ENCODE assay signal across 27 mouse cellular contexts in the genomic region with DNA sequence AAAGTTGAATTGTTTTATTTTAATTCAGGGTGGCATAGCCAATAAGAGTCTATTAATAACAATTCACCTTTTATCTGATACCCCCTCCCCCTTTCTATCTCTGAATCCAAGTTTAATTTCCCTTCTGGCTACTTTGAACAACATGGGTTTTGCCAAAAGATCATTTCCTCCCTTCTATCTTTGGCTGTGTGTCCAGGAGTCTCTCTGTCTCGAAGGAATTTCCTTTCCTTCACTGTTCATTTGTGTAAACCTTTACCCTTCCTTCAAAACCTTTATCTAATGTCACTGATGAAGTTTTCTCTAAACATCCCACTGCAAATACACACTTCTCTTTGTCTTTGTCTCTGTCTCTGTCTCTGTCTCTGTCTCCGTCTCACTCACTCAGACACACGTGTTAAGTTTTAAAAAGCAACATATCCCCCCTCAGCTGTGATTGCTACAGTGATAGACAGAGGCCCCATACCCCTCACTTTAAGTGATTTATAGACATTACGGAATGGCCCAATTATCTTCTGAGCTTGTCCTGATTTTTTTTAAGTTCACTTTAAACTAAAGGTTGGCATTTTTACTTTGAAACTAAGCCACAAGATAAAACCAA. TPM values are rescaled to one million over a fixed set of nuclear protein-coding genes. Genes with fewer than 3 reads are reported as not detected.
DNase-seq lines count a peak whose midpoint lies in the region; ATAC-seq and TF ChIP-seq lines count a peak whose summit lies in the region.
"Had no signal": no experiment of that assay in that cellular context is flagged by ENCODE, and none has a peak within 500 bp of the region (broad histone marks: within the 10 kb centered on the region; RNA-seq: fewer than 3 reads in every experiment).

No protein-coding gene starts in this region.

- no peaks in the 10 kb centered on the region for H3K27me3 ChIP-seq in heart, adult 2 months (ENCODE audit: control insufficient read depth, insufficient read depth, low read length)
- H3K27me3 ChIP-seq in lung, embryonic 16.5 days (ENCODE audit: control insufficient read depth, insufficient read depth, low read depth, low read length): no peaks in the 10 kb centered on the region
- no peaks in the 10 kb centered on the region for H3K27me3 ChIP-seq in hindbrain, embryonic 16.5 days (replicated peaks; ENCODE audit: control insufficient read depth, insufficient read depth, low read length)
- H3K27me3 ChIP-seq: embryonic facial prominence, embryonic 13.5 days; forebrain, embryonic 12.5 days; limb, embryonic 12.5 days; liver, embryonic 12.5 days had no signal

- peak overlapping the region; percentile 6; the same call in 1 of the 2 replicates for H3K4me3 ChIP-seq in heart, adult 2 months
- no peak overlapping the region for H3K4me3 ChIP-seq in lung, embryonic 16.5 days (ENCODE audit: low read length)
- H3K4me3 ChIP-seq in hindbrain, embryonic 16.5 days (ENCODE audit: low read length): no peak overlapping the region
- H3K4me3 ChIP-seq: embryonic facial prominence, embryonic 13.5 days; erythroblast, embryonic 14.5 days; forebrain, embryonic 12.5 days; hindbrain, embryonic 10.5 days; limb, embryonic 12.5 days; liver, embryonic 12.5 days had no signal

- no peak for TF ChIP-seq EP300 in heart, adult 2 months (IDR thresholded peaks at IDR 0.05; ENCODE audit: insufficient read depth, low read depth, low read length)

- H3K79me2 ChIP-seq in heart, adult 2 months (replicated peaks; ENCODE audit: control insufficient read depth, insufficient read depth, low read length): peaks cover 2% of the 10 kb centered on the region; the same call in 1 of the 2 replicates

- intact Hi-C loops in heart, adult 2 months (cut with DNase I): loop anchor here (10.0 kb wide), 2 partner anchors 263 to 367 kb away; partner anchors contain the start of genes Adamts1 and App

- peaks cover 15% of the 10 kb centered on the region for H3K4me1 ChIP-seq in heart, adult 2 months (ENCODE audit: control insufficient read depth, insufficient read depth, low read length)
- no peaks in the 10 kb centered on the region for H3K4me1 ChIP-seq in lung, embryonic 16.5 days (replicated peaks; ENCODE audit: control insufficient read depth, insufficient read depth, low read length)
- H3K4me1 ChIP-seq in hindbrain, embryonic 16.5 days (ENCODE audit: control insufficient read depth, insufficient read depth, low read depth, low read length): no peaks in the 10 kb centered on the region
- H3K4me1 ChIP-seq: forebrain, embryonic 12.5 days; hindbrain, embryonic 10.5 days; liver, embryonic 12.5 days had no signal

- peaks cover 35% of the 10 kb centered on the region for H3K36me3 ChIP-seq in heart, adult 2 months (ENCODE audit: control insufficient read depth, insufficient read depth, low read length)
- H3K36me3 ChIP-seq in lung, embryonic 16.5 days (ENCODE audit: control insufficient read depth, insufficient read depth, low read length): no peaks in the 10 kb centered on the region
- no peaks in the 10 kb centered on the region for H3K36me3 ChIP-seq in hindbrain, embryonic 16.5 days (ENCODE audit: control insufficient read depth, insufficient read depth, low read length)
- H3K36me3 ChIP-seq: embryonic facial prominence, embryonic 13.5 days; forebrain, embryonic 12.5 days; hindbrain, embryonic 10.5 days; limb, embryonic 12.5 days; liver, embryonic 12.5 days had no signal

- H3K9me3 ChIP-seq in lung, embryonic 16.5 days (ENCODE audit: control insufficient read depth, low read length): no peaks in the 10 kb centered on the region
- no peaks in the 10 kb centered on the region for H3K9me3 ChIP-seq in hindbrain, embryonic 16.5 days (ENCODE audit: control insufficient read depth, low read length)
- H3K9me3 ChIP-seq: embryonic facial prominence, embryonic 13.5 days; forebrain, embryonic 12.5 days; hindbrain, embryonic 10.5 days; limb, embryonic 12.5 days; liver, embryonic 12.5 days had no signal

- ATAC-seq in lung, embryonic 16.5 days (ENCODE audit: low read depth): peak; percentile 65
- ATAC-seq in hindbrain, embryonic 16.5 days: no peak
- ATAC-seq: CD4-positive, CD25-positive, alpha-beta regulatory T cell, adult 4 months; hindbrain, postnatal 0 days; intestine, embryonic 16.5 days; liver, embryonic 12.5 days had no signal

- no peak for DNase-seq in heart, adult 2 months
- DNase-seq in heart, postnatal 4 days: no peak
- DNase-seq in kidney, adult 11 months: peak; percentile 16
- no peak for DNase-seq in kidney, postnatal 10 days
- no peak for DNase-seq in lung, postnatal 4 days
- DNase-seq: adrenal gland, postnatal 14 days; cerebellum, adult 8-10 months; cerebellum, postnatal 36 days; embryo, embryonic 11 days; kidney, postnatal 25 days; lung, embryonic 14.5 days; midbrain, embryonic 14.5 days; right cerebral cortex, postnatal 14 days; thymus, adult 2 months; thymus, postnatal 4 days had no signal

- H3K4me2 ChIP-seq in lung, embryonic 16.5 days (ENCODE audit: low read depth, low read length): no peak overlapping the region
- no peak overlapping the region for H3K4me2 ChIP-seq in hindbrain, embryonic 16.5 days (ENCODE audit: low read length)
- H3K4me2 ChIP-seq: embryonic facial prominence, embryonic 13.5 days; forebrain, embryonic 12.5 days; limb, embryonic 12.5 days; liver, embryonic 12.5 days; lung, embryonic 14.5 days had no signal

- no peak for TF ChIP-seq CTCF in heart, adult 2 months (IDR thresholded peaks at IDR 0.05)

- WGBS in heart, adult 2 months: 31% methylated on average over 4 of the region's 4 CpGs
- 43% methylated on average over 4 of the region's 4 CpGs for WGBS in lung, embryonic 16.5 days
- 77% methylated on average over 4 of the region's 4 CpGs for WGBS in hindbrain, embryonic 16.5 days

- no peak for TF ChIP-seq POLR2A in heart, adult 2 months (IDR thresholded peaks at IDR 0.05; ENCODE audit: insufficient read depth, low read depth, low read length)

- peak overlapping the region; percentile 82 for H3K27ac ChIP-seq in heart, adult 2 months
- H3K27ac ChIP-seq in lung, embryonic 16.5 days (ENCODE audit: low read length): no peak overlapping the region
- no peak overlapping the region for H3K27ac ChIP-seq in hindbrain, embryonic 16.5 days (ENCODE audit: low read depth, low read length)
- H3K27ac ChIP-seq: embryonic facial prominence, embryonic 13.5 days; forebrain, embryonic 12.5 days; hindbrain, embryonic 10.5 days; hindbrain, postnatal 0 days; limb, embryonic 12.5 days; liver, embryonic 12.5 days; stomach, postnatal 0 days had no signal

- no peak overlapping the region; the same call in 1 of the 2 replicates for H3K9ac ChIP-seq in heart, adult 2 months (ENCODE audit: low read depth, low read length)
- no peak overlapping the region for H3K9ac ChIP-seq in lung, embryonic 16.5 days (ENCODE audit: low read length)
- H3K9ac ChIP-seq in hindbrain, embryonic 16.5 days (ENCODE audit: low read depth, low read length): no peak overlapping the region
- H3K9ac ChIP-seq: embryonic facial prominence, embryonic 13.5 days; forebrain, embryonic 12.5 days; limb, embryonic 12.5 days; liver, embryonic 12.5 days; lung, embryonic 14.5 days had no signal

RNA-seq across cellular contexts. Expression of gene Cyyr1, which starts 11.4 kb away (rescaled TPM):
- total RNA-seq in heart, adult 2 months (2021): 10 to 100 TPM; 37.4 to 39.5 TPM
- polyA plus RNA-seq in heart, adult 2 months (2012; rRNA removed): 15.1 and 21.1 TPM in 2 replicates
- total RNA-seq in heart, postnatal 4 days (2021): 10 to 100 TPM; 22.6 to 27.4 TPM
- 19.0 and 19.3 TPM in 2 replicates for polyA plus RNA-seq in lung, embryonic 16.5 days (2015; fragmentation: Nextera tagmentation; extraction: Ambion mirVana)
- 2.7 and 3.0 TPM in 2 replicates for polyA plus RNA-seq in hindbrain, embryonic 16.5 days (2015; fragmentation: Nextera tagmentation; extraction: Ambion mirVana)
- polyA plus RNA-seq: erythroblast, embryonic 14.5 days had no signal
